Mouse (Mus musculus) liver, adult 2 months (tissue): ENCODE results near the gene Prdx6.

Experiments
- CTCF ChIP-seq: fragments of 200-500 bp; IDR thresholded peaks from 2 replicates; pipeline ENCODE4 v1.5.1; 2011; ENCODE audit warnings: low read depth, low read length, control low read depth
- POLR2A ChIP-seq: fragments of 200-500 bp; IDR thresholded peaks from 2 replicates; pipeline ENCODE4 v1.6.1; 2011; ENCODE audit warnings: low read length, control low read depth; ENCODE audit not compliant: insufficient read depth; ENCODE audit errors: extremely low read depth

- TF ChIP-seq POLR2A, result no peak
- TF ChIP-seq CTCF, result no peak
These were observed 5.9 kb upstream of the Prdx6 start for GRCm38 (mm10) chr1:161256918-161257317.
